Mouse (Mus musculus): Measurements from ENCODE around the gene Acp7.

Gene Acp7

GRCm38 (mm10) chr7:28576271-28576914, 54.7 kb downstream of the Acp7 start:
- in situ Hi-C loops (cut with MboI): no loop called here

- in situ Hi-C loops (cut with MboI): no loop called here
These were observed 55.5 kb downstream of the Acp7 start for GRCm38 (mm10) chr7:28575597-28575996.

- in situ Hi-C loops (cut with MboI): loop anchor here (5.0 kb wide), 1 partner anchor 39 kb away; no protein-coding TSS in a partner anchor
These were observed 57.9 kb downstream of the Acp7 start for GRCm38 (mm10) chr7:28573236-28573635.

GRCm38 (mm10) chr7:28572689-28573088, 58.4 kb downstream of the Acp7 start:
- in situ Hi-C loops (cut with MboI): loop anchor here (5.0 kb wide), 1 partner anchor 40 kb away; no protein-coding TSS in a partner anchor

GRCm38 (mm10) chr7:28570982-28571682, 60.0 kb downstream of the Acp7 start:
- in situ Hi-C loops (cut with MboI): loop anchor here (5.0 kb wide), 1 partner anchor 41 kb away; no protein-coding TSS in a partner anchor

- in situ Hi-C loops (cut with MboI): loop anchor here (5.0 kb wide), 1 partner anchor 42 kb away; no protein-coding TSS in a partner anchor
These were observed 60.7 kb downstream of the Acp7 start for GRCm38 (mm10) chr7:28570291-28570981.

- in situ Hi-C loops (cut with MboI): no loop called here
These were observed 62.9 kb downstream of the Acp7 start for GRCm38 (mm10) chr7:28568253-28568652.

GRCm38 (mm10) chr7:28567539-28567938, 63.6 kb downstream of the Acp7 start:
- in situ Hi-C loops (cut with MboI): no loop called here

GRCm38 (mm10) chr7:28565407-28565806, 65.7 kb downstream of the Acp7 start:
- in situ Hi-C loops (cut with MboI): no loop called here

- in situ Hi-C loops (cut with MboI): no loop called here
These were observed 68.2 kb downstream of the Acp7 start for GRCm38 (mm10) chr7:28562951-28563350.

GRCm38 (mm10) chr7:28562371-28562770, 68.8 kb downstream of the Acp7 start:
- in situ Hi-C loops (cut with MboI): no loop called here

- in situ Hi-C loops (cut with MboI): no loop called here
These were observed 69.2 kb downstream of the Acp7 start for GRCm38 (mm10) chr7:28561967-28562366.

GRCm38 (mm10) chr7:28560856-28561255, 70.3 kb downstream of the Acp7 start:
- in situ Hi-C loops (cut with MboI): no loop called here

- in situ Hi-C loops (cut with MboI): no loop called here
These were observed 72.6 kb downstream of the Acp7 start for GRCm38 (mm10) chr7:28558486-28558885.

GRCm38 (mm10) chr7:28557708-28558107, 73.4 kb downstream of the Acp7 start:
- in situ Hi-C loops (cut with MboI): no loop called here
